Comparison of ENCODE assay signal across 10 mouse cellular contexts in the genomic region with DNA sequence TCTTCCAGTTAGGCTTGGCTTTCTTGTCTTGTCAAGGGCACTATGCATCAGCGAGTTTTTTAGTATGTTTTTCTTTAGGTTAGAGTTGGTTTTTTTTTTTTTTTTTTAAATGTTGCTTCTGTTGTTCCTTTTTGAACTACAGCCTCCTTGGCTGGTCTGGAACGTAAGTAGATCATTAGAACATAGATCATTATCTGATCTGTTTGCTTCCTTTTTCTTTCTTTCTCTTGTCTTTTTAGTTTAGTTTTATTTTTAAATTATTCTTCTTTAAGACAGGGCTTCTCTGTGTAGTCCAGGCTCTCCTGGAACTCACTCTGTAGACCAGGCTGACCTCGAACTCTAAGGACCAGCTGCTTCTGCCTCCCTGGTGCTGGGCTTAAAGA. TPM values are rescaled to one million over a fixed set of nuclear protein-coding genes. Genes with fewer than 3 reads are reported as not detected.
A peak's percentile ranks its signal among the peaks of the same experiment; 100 is the strongest.
DNase-seq lines count a peak whose midpoint lies in the region; ATAC-seq and TF ChIP-seq lines count a peak whose summit lies in the region.
"Had no signal": no experiment of that assay in that cellular context is flagged by ENCODE, and none has a peak within 500 bp of the region (broad histone marks: within the 10 kb centered on the region; RNA-seq: fewer than 3 reads in every experiment).

No protein-coding gene starts in this region.

- peak overlapping the region in 1 of 2 experiments; percentile 87; a peak in 2 of 4 replicates for H3K4me3 ChIP-seq in heart, embryonic 14.5 days (ENCODE audit: control insufficient read depth in 1 of 2, insufficient read depth in 1 of 2, low read depth in 1 of 2, low read length in 2 of 2)
- peak overlapping the region; percentile 90 for H3K4me3 ChIP-seq in G1E (ENCODE audit: low read depth, low read length)
- peak overlapping the region; percentile 98 for H3K4me3 ChIP-seq in hindbrain, embryonic 12.5 days
- H3K4me3 ChIP-seq in midbrain, embryonic 10.5 days: peak overlapping the region; percentile 98

- H3K4me2 ChIP-seq in heart, embryonic 14.5 days (ENCODE audit: low read length): peak overlapping the region; percentile 87
- H3K4me2 ChIP-seq in hindbrain, embryonic 12.5 days (replicated peaks): peak overlapping the region; percentile 72

- H3K9me3 ChIP-seq in heart, embryonic 14.5 days (ENCODE audit: control insufficient read depth, low read length): no peaks in the 10 kb centered on the region
- H3K9me3 ChIP-seq in G1E (replicated peaks): no peaks in the 10 kb centered on the region
- H3K9me3 ChIP-seq in hindbrain, embryonic 12.5 days (replicated peaks): no peaks in the 10 kb centered on the region
- H3K9me3 ChIP-seq in midbrain, embryonic 10.5 days (replicated peaks): no peaks in the 10 kb centered on the region

- peak overlapping the region; percentile 91 for H3K9ac ChIP-seq in heart, embryonic 14.5 days (ENCODE audit: low read length)
- peak overlapping the region; percentile 94 for H3K9ac ChIP-seq in hindbrain, embryonic 12.5 days

- no peak for ATAC-seq in heart, embryonic 14.5 days (ENCODE audit: insufficient number of reproducible peaks, insufficient read depth, low FRiP score, low read depth)
- no peak for ATAC-seq in G1E (ENCODE audit: extremely low read depth, insufficient number of reproducible peaks, low FRiP score, poor library complexity, severe bottlenecking)
- ATAC-seq in hindbrain, embryonic 12.5 days (ENCODE audit: low FRiP score): no peak

- WGBS in heart, embryonic 14.5 days: 42% methylated on average over 3 of the region's 3 CpGs
- 58% methylated on average over 3 of the region's 3 CpGs for WGBS in hindbrain, embryonic 12.5 days
- WGBS in midbrain, embryonic 10.5 days: 58% methylated on average over 3 of the region's 3 CpGs

- no peak for DNase-seq in heart, postnatal 4 days
- DNase-seq in G1E (ENCODE audit: low spot score): no peak
- no peak for DNase-seq in midbrain, embryonic 10.5 days (ENCODE audit: low spot score)
- no peak for DNase-seq in spleen, postnatal 14 days (ENCODE audit: low spot score in 2 of 2)
- no peak for DNase-seq in c-Kit-positive CD71-positive TER-119-positive erythroid progenitor cells, embryonic 14.5 days (ENCODE audit: low spot score)
- no peak for DNase-seq in ovary, adult 18-20 months (ENCODE audit: low spot score)
- DNase-seq: cerebellum, postnatal 10 days; kidney, adult 11 months had no signal

- H3K36me3 ChIP-seq in heart, embryonic 14.5 days (ENCODE audit: control insufficient read depth, insufficient read depth, low read length): peaks cover 3% of the 10 kb centered on the region
- H3K36me3 ChIP-seq in G1E (replicated peaks): peaks cover 35% of the 10 kb centered on the region
- H3K36me3 ChIP-seq in hindbrain, embryonic 12.5 days: peaks cover 1% of the 10 kb centered on the region; the same call in 1 of the 2 replicates
- peaks cover 7% of the 10 kb centered on the region for H3K36me3 ChIP-seq in midbrain, embryonic 10.5 days

- H3K27me3 ChIP-seq in heart, embryonic 14.5 days (ENCODE audit: control insufficient read depth, insufficient read depth, low read length): no peaks in the 10 kb centered on the region
- no peaks in the 10 kb centered on the region for H3K27me3 ChIP-seq in G1E (ENCODE audit: insufficient read depth, low read length)
- no peaks in the 10 kb centered on the region for H3K27me3 ChIP-seq in hindbrain, embryonic 12.5 days
- H3K27me3 ChIP-seq in midbrain, embryonic 10.5 days (ENCODE audit: low read depth, poor library complexity, severe bottlenecking): no peaks in the 10 kb centered on the region

- H3K27ac ChIP-seq in heart, embryonic 14.5 days (replicated peaks in 1 of 2; ENCODE audit: control insufficient read depth in 1 of 2, insufficient read depth in 1 of 2, low read depth in 2 of 2, low read length in 2 of 2): no peak overlapping the region
- no peak overlapping the region for H3K27ac ChIP-seq in hindbrain, embryonic 12.5 days
- H3K27ac ChIP-seq in midbrain, embryonic 10.5 days (replicated peaks): peak overlapping the region; percentile 95; the same call in 1 of the 2 replicates

- TF ChIP-seq CTCF in G1E (IDR thresholded peaks at IDR 0.05; ENCODE audit: low read depth, low read length): no peak

- peaks cover 10 to 19% of the 10 kb centered on the region in 2 experiments for H3K4me1 ChIP-seq in heart, embryonic 14.5 days (ENCODE audit: control insufficient read depth in 2 of 2, insufficient read depth in 2 of 2, low read length in 2 of 2)
- H3K4me1 ChIP-seq in G1E (ENCODE audit: insufficient read depth, low read depth, low read length): peaks cover 71% of the 10 kb centered on the region
- peaks cover 35% of the 10 kb centered on the region for H3K4me1 ChIP-seq in hindbrain, embryonic 12.5 days
- peaks cover 37% of the 10 kb centered on the region for H3K4me1 ChIP-seq in midbrain, embryonic 10.5 days

RNA-seq across cellular contexts. Expression of gene Adpgk, which starts 1.1 kb away (rescaled TPM):
- 24.0 and 24.1 TPM in 2 replicates for polyA plus RNA-seq in heart, embryonic 14.5 days (2014; fragmentation: Nextera tagmentation; extraction: Ambion mirVana)
- 10 to 100 TPM; 13.0 to 13.6 TPM for total RNA-seq in heart, postnatal 4 days (2021)
- total RNA-seq in G1E (2014; fragmentation: Nextera tagmentation) (60.2 and 66.1 TPM in 2 replicates), G1E (2017) (25.0 and 25.1 TPM in 2 replicates)
- polyA plus RNA-seq in G1E (2012): 4.8 and 5.7 TPM in 2 replicates
- 35.3 and 38.0 TPM in 2 replicates for polyA plus RNA-seq in hindbrain, embryonic 12.5 days (2016; fragmentation: Nextera tagmentation; extraction: Ambion mirVana)
- polyA plus RNA-seq in midbrain, embryonic 10.5 days (2016; fragmentation: Nextera tagmentation; extraction: Ambion mirVana): 40.0 TPM in 2 replicates
